Mouse (Mus musculus) midbrain, postnatal 0 days (tissue): ENCODE measurements around the gene Tgfb2. TPM values are rescaled to one million over a fixed set of nuclear protein-coding genes. Genes with fewer than 3 reads are reported as not detected.

Experiments
- ATAC-seq: fragments of 200-750 bp; cut with Nextera tagmentation; 2 replicates; pipeline ENCODE4 v1.8.0; 2017; ENCODE audit warnings: moderate number of reproducible peaks, mild to moderate bottlenecking, moderate TSS enrichment, moderate library complexity; ENCODE audit not compliant: low FRiP score
- DNase-seq: peaks from one replicate; pipeline ENCODE4 v3.0.0-alpha.2; 2015; ENCODE audit warnings: low spot score
- H3K27ac ChIP-seq: fragments of 300-500 bp; sonication (generic); 2 replicates; pipeline ENCODE4 v1.5.1; 2014; ENCODE audit warnings: low read depth, mild to moderate bottlenecking, low read length, mixed read lengths
- H3K27me3 ChIP-seq: fragments of 300-500 bp; sonication (generic); 2 replicates; pipeline ENCODE4 v1.6.1; 2014; ENCODE audit warnings: low read length, control low read depth, mixed read lengths; ENCODE audit not compliant: insufficient read depth
- H3K36me3 ChIP-seq: fragments of 300-500 bp; sonication (generic); 2 replicates; pipeline ENCODE4 v1.6.1; 2014; ENCODE audit warnings: low read length, control low read depth, mixed read lengths; ENCODE audit not compliant: insufficient read depth
- H3K4me1 ChIP-seq: fragments of 300-500 bp; sonication (generic); 2 replicates; pipeline ENCODE4 v1.6.1; 2014; ENCODE audit warnings: mild to moderate bottlenecking, control low read depth, antibody characterized with exemption, low read length, mixed read lengths; ENCODE audit not compliant: insufficient read depth
- H3K4me2 ChIP-seq: fragments of 300-500 bp; sonication (generic); 2 replicates; pipeline ENCODE4 v1.6.1; 2014; ENCODE audit warnings: low read depth, mild to moderate bottlenecking, low read length, mixed read lengths; ENCODE audit not compliant: poor library complexity, severe bottlenecking
- H3K4me3 ChIP-seq: fragments of 300-500 bp; sonication (generic); 2 replicates; pipeline ENCODE4 v1.5.1; 2014; ENCODE audit warnings: low read depth, mild to moderate bottlenecking, low read length, moderate library complexity
- H3K9ac ChIP-seq: fragments of 300-500 bp; sonication (generic); replicated peaks from 2 replicates; pipeline ENCODE4 v1.6.1; 2014; ENCODE audit warnings: mild to moderate bottlenecking, low read length, moderate library complexity, mixed read lengths; ENCODE audit not compliant: poor library complexity, severe bottlenecking
- H3K9me3 ChIP-seq: fragments of 300-500 bp; sonication (generic); 2 replicates; pipeline ENCODE4 v1.6.1; 2016; ENCODE audit warnings: low read length, control low read depth
- CTCF ChIP-seq: IDR thresholded peaks from 2 replicates; pipeline ENCODE4 v1.5.1; 2016; ENCODE audit warnings: antibody characterized with exemption, mild to moderate bottlenecking
- WGBS: fragments of 180-500 bp; shearing (Covaris S2); extraction: QIAGEN DNeasy Blood & Tissue Kit; methylation state at CpG from one replicate; pipeline ENCODE4 v1.1.7; 2014; 5-methylcytosine and 5-hydroxymethylcytosine counted together
- polyA plus RNA-seq: library from polyadenylated mRNA; unstranded; fragments of >200 nt; fragmentation: Nextera tagmentation; extraction: Ambion mirVana; gene quantifications from 2 replicates; pipeline ENCODE4 v1.2.1, GENCODE M21; 2015
- total RNA-seq: library from RNA; depleted of rRNA; stranded (reverse); fragments of >200 nt; gene quantifications from 2 replicates; pipeline ENCODE4 v1.2.3, GENCODE M21; 2014

The Tgfb2 gene
- total and polyA plus RNA-seq, 2 experiments from 2014 or later = 19.8 to 22.9 TPM

DNA sequence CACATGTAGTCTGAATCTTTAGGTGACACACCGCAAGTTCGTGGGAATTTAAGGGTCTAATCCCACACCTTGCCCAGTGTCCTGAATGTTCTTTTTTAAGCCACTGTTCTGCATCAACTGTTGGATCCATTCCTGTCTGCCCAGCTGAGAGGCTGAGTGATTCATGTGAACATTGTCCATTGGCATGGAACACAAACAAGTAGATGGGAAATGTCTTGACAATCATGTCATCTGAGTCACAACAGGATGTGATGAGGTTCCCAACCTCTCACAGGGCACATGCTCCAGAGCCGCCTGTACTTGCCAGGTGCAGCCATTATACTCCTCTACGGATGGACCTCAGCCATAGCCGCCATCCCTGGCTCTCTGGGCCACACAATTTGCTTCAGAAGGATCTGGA, 101.7 kb downstream of the Tgfb2 start:
- Histone ChIP-seq H3K9me3 (no peaks in the 10 kb centered on the region), H3K4me1 (no peaks in the 10 kb centered on the region), H3K27me3 (no peaks in the 10 kb centered on the region), H3K4me2 (no peak overlapping the region), H3K4me3 (no peak overlapping the region), H3K9ac (no peak overlapping the region), H3K27ac (no peak overlapping the region), H3K36me3 (no peaks in the 10 kb centered on the region)
- DNase-seq (peak; percentile 18), ATAC-seq (no peak)
- WGBS = 93% methylated on average over 5 of the region's 5 CpGs
- no peak for TF ChIP-seq CTCF

DNA sequence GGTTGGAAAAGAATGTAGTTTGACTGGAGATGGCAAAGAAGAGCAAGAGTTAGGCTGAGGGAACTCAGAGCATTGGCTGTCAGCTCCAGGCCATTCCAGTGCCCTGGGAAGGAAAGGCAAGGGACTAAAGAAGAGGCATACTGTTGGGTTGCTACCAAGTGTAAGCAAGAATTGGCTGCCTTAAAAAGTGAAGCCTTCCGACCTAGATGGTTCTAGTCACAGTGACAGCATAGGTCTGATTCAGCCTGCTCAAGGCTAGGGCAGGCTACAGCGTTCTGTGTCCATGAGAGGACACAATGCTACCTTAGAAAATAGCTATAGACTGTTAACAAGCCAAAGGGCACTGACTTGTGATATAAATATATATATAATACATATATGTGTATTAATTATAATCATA, 117.6 kb downstream of the Tgfb2 start:
- Histone ChIP-seq H3K36me3 (no peaks in the 10 kb centered on the region), H3K9ac (no peak overlapping the region), H3K4me2 (no peak overlapping the region), H3K4me3 (no peak overlapping the region), H3K4me1 (no peaks in the 10 kb centered on the region), H3K27ac (no peak overlapping the region), H3K27me3 (no peaks in the 10 kb centered on the region), H3K9me3 (no peaks in the 10 kb centered on the region)
- ATAC-seq (no peak), DNase-seq (no peak)
- no peak for TF ChIP-seq CTCF
- WGBS = 87% methylated on average over 2 of the region's 2 CpGs

DNA sequence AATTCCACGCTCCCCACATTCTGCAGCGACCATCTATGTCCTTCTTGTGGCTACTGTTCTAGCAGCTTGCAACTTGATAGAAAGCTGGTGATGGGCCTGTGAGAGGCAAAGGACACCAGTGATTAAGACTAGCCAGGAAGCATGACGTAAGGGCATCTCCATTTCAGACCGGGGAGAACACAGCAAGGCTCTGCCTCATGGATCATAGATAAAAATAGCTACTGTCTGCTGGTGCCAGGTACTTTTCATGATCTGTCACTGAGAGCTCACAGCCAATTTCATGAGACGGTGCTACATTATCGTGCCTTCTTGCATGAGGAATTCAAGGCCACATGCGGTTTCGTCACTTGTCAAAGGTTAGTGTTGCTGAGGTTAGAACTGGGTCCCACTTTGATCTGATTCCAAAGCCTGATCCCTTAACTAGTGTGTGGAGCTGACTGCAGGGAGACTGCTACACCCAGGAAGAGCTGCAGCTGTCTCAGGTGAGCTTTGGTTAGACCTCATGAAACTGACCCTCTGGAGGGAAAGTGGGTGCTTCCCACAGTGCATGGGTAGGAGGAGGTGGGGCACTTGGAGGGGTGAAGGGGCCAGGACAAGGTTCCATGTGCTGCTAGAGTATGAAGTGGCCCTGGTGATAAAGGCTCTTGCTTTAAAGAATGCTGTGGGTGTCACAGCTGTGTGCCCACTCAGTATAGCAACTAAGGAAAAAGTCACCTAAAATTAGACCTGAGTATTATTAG, 118.6 kb downstream of the Tgfb2 start:
- H3K9me3 ChIP-seq = no peaks in the 10 kb centered on the region
- no peaks in the 10 kb centered on the region for H3K36me3 ChIP-seq
- no peak overlapping the region for H3K4me3 ChIP-seq
- no peaks in the 10 kb centered on the region for H3K4me1 ChIP-seq
- H3K9ac ChIP-seq = no peak overlapping the region
- ATAC-seq = no peak
- H3K27me3 ChIP-seq = no peaks in the 10 kb centered on the region
- 76% methylated on average over 8 of the region's 8 CpGs for WGBS
- no peak for DNase-seq
- TF ChIP-seq CTCF = no peak
- no peak overlapping the region for H3K4me2 ChIP-seq
- no peak overlapping the region for H3K27ac ChIP-seq

DNA sequence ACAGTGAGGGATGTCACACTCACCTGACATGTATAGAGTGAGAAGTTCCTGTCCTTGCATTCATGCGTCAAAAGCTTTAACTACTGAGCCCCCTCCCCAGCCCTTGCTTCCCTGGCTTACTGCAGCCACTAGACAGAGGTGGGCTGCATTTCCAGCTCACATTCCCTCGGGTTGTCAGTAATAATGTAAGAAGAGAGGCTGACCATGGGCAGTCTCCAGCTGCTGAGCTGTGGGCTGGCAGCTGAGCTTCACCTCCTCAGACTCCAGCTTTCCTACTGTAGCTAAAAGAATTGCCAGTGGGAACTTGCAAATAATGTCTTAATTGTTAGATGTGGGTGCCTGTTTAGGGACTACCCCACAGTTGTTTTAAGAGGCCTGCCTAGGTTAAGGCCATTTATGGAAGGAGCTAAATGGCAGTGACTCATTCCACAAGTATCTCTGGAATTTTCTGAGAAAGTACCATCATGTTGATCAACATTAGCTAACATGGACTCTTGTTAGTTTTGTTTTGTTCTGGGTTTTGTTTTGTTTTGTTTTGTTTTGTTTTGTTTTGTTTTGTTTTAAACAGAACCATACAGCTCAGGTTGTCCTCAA, 120.1 kb downstream of the Tgfb2 start:
- Histone ChIP-seq H3K27me3 (no peaks in the 10 kb centered on the region), H3K27ac (no peak overlapping the region), H3K4me2 (no peak overlapping the region), H3K9ac (no peak overlapping the region), H3K4me3 (no peak overlapping the region), H3K36me3 (no peaks in the 10 kb centered on the region), H3K9me3 (no peaks in the 10 kb centered on the region), H3K4me1 (no peaks in the 10 kb centered on the region)
- no peak for ATAC-seq
- no peak for DNase-seq
- no peak for TF ChIP-seq CTCF
- WGBS = 71% methylated on average over 2 of the region's 2 CpGs

DNA sequence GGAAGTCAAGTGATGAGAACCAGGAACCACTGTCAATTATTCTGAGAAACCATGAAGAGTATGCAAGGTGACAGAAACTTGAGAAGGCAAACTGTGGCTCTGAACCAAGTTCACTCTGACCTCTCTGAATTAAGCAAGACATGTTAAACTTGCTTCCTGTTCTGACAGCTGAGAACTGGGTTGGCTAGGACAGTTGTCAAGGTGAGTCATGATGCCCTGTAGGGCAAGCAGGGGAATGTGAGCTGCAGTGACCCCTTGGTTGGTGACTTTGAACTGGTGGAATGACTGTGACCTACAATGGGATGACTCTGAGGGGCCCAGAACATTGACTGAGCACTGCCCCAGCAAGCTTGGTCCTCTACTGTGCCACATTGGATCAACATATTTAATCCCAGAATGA, 121.9 kb downstream of the Tgfb2 start:
- no peak for ATAC-seq
- Histone ChIP-seq H3K4me3 (no peak overlapping the region), H3K4me1 (no peaks in the 10 kb centered on the region), H3K9me3 (no peaks in the 10 kb centered on the region), H3K4me2 (no peak overlapping the region), H3K36me3 (no peaks in the 10 kb centered on the region), H3K27me3 (no peaks in the 10 kb centered on the region), H3K27ac (no peak overlapping the region), H3K9ac (no peak overlapping the region)
- no peak for DNase-seq
- no peak for TF ChIP-seq CTCF

DNA sequence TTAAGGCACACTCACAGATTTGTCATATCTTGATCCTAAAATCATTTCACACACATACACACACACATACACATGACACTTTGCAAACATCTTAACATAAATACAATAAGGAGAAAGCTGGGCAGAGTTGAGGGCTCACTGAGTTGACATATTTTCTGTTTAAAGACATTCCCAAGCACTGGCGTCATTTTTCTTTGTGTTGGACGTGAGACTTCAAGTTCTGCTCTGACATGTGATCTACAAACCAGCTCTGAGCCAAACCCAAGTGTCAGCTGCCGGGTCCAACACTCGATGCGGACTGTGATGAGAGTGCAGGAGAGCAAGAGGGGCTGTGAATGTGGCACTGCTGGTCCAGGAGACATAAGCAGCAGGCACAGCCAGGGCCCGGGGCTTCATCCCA, 123.7 kb downstream of the Tgfb2 start:
- DNase-seq = no peak
- TF ChIP-seq CTCF = no peak
- no peaks in the 10 kb centered on the region for H3K36me3 ChIP-seq
- no peak overlapping the region for H3K9ac ChIP-seq
- no peaks in the 10 kb centered on the region for H3K27me3 ChIP-seq
- no peaks in the 10 kb centered on the region for H3K9me3 ChIP-seq
- ATAC-seq = no peak
- no peaks in the 10 kb centered on the region for H3K4me1 ChIP-seq
- no peak overlapping the region for H3K4me2 ChIP-seq
- no peak overlapping the region for H3K4me3 ChIP-seq
- 83% methylated on average over 6 of the region's 6 CpGs for WGBS
- no peak overlapping the region for H3K27ac ChIP-seq
